Mouse (Mus musculus) limb, embryonic 15.5 days (tissue): ENCODE measurements at regions not wholly inside any gene's neighbourhood (a gene's known extent, or its start where the extent isn't known, plus 50 kb on each side); places are given as distances from the start of the nearest gene placed in this dataset.

ENCODE experiments used
- ATAC-seq: fragments of 200-750 bp; cut with Nextera tagmentation; 2 replicates; pipeline ENCODE4 v1.8.0; 2017; ENCODE audit warnings: low read depth, moderate TSS enrichment; ENCODE audit not compliant: insufficient number of reproducible peaks, low FRiP score, low TSS enrichment
- H3K27ac ChIP-seq: fragments of 300-500 bp; sonication (generic); 2 replicates; pipeline ENCODE4 v1.5.1; 2015; ENCODE audit warnings: moderate library complexity, mild to moderate bottlenecking, inconsistent platforms
- H3K27me3 ChIP-seq: fragments of 300-500 bp; sonication (generic); 2 replicates; pipeline ENCODE4 v1.6.1; 2015; ENCODE audit warnings: inconsistent platforms
- H3K36me3 ChIP-seq: fragments of 300-500 bp; sonication (generic); 2 replicates; pipeline ENCODE4 v1.6.1; 2015; ENCODE audit warnings: inconsistent platforms
- H3K4me1 ChIP-seq: fragments of 300-500 bp; sonication (generic); 2 replicates; pipeline ENCODE4 v1.6.1; 2015; ENCODE audit warnings: inconsistent platforms
- H3K4me2 ChIP-seq: fragments of 300-500 bp; sonication (generic); 2 replicates; pipeline ENCODE4 v1.6.1; 2015; ENCODE audit warnings: mild to moderate bottlenecking, inconsistent platforms
- H3K4me3 ChIP-seq: fragments of 300-500 bp; sonication (generic); 2 replicates; pipeline ENCODE4 v1.5.1; 2015; ENCODE audit warnings: mild to moderate bottlenecking, inconsistent platforms
- H3K9ac ChIP-seq: fragments of 300-500 bp; sonication (generic); 2 replicates; pipeline ENCODE4 v1.6.1; 2015; ENCODE audit warnings: inconsistent platforms
- H3K9me3 ChIP-seq: fragments of 300-500 bp; sonication (generic); 2 replicates; pipeline ENCODE4 v1.6.1; 2016; ENCODE audit warnings: inconsistent platforms
- WGBS: fragments of 180-500 bp; shearing (Covaris S2); methylation state at CpG from one replicate; pipeline ENCODE4 v1.1.7; 2015; 5-methylcytosine and 5-hydroxymethylcytosine counted together

DNA sequence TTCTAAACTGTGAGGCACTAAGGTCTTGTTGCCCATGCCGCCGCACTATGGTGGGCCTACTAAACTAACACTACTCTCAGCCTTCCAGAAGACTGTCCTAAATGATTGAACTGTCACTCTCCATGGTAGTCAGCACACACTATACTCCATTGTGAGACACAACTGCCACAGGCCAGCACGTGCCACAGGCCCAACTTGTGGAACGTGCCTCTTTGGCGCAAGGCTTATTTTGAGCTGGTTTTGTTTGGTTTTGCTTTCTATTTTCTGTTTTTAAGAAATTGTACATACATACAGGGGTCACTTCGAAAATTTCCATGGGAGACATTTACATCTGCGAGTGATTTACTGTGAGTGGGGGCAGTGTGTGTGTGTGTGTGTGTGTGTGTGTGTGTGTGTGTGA, 126.8 kb upstream of the 3110018I06Rik start:
- Histone ChIP-seq H3K36me3 (no peaks in the 10 kb centered on the region), H3K9ac (no peak overlapping the region), H3K9me3 (no peaks in the 10 kb centered on the region), H3K27me3 (no peaks in the 10 kb centered on the region), H3K4me3 (no peak overlapping the region), H3K27ac (no peak overlapping the region), H3K4me2 (no peak overlapping the region), H3K4me1 (no peaks in the 10 kb centered on the region)
- ATAC-seq, result no peak
- 93% methylated on average over 7 of the region's 7 CpGs for WGBS

DNA sequence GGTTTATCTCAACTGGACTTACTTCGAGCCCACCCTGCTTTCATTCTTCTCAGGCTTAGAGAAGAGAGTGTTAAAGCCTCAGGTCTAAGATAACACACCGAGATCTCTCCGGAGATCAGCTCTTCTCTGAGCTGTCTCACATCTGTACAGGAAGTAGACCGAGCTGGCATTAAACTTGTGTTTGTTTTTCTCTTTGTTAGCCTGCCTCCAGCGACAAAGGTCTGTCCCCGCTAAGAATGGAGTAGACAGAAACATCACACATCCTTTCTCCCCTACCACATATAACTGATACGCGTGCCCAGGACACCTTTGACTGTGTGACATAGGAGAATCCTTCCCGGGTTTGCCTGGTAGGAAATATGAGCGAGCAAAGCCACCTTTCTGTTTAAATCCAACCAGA, 126.3 kb upstream of the 3110018I06Rik start:
- Histone ChIP-seq H3K9me3 (no peaks in the 10 kb centered on the region), H3K4me3 (no peak overlapping the region), H3K27ac (no peak overlapping the region), H3K4me1 (no peaks in the 10 kb centered on the region), H3K36me3 (no peaks in the 10 kb centered on the region), H3K27me3 (no peaks in the 10 kb centered on the region), H3K9ac (no peak overlapping the region), H3K4me2 (no peak overlapping the region)
- WGBS, result 85% methylated on average over 10 of the region's 10 CpGs
- no peak for ATAC-seq

DNA sequence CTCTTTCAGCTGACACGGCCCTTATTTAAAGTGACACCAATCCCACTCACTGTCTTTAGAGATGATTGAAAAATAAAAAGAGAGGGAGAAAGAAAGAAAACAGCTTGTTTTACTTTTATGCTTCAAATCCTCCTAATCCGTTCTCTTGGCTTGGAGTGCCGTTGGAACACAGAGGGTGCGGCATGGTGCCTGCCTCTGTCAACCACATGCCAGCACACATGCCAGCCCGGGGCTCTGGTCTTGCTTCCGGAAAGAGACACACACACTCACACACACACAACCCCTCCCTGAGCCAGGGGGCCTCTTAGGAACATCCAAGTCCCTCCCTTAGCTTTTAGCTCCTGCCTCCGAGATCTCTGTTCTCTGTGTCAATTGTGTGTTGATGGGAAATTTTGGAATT, 116.2 kb upstream of the 3110018I06Rik start:
- ATAC-seq, result no peak
- WGBS, result 65% methylated on average over 7 of the region's 7 CpGs
- Histone ChIP-seq H3K4me2 (no peak overlapping the region), H3K36me3 (no peaks in the 10 kb centered on the region), H3K4me1 (no peaks in the 10 kb centered on the region), H3K9ac (no peak overlapping the region), H3K27me3 (no peaks in the 10 kb centered on the region), H3K27ac (no peak overlapping the region), H3K4me3 (no peak overlapping the region), H3K9me3 (no peaks in the 10 kb centered on the region)

DNA sequence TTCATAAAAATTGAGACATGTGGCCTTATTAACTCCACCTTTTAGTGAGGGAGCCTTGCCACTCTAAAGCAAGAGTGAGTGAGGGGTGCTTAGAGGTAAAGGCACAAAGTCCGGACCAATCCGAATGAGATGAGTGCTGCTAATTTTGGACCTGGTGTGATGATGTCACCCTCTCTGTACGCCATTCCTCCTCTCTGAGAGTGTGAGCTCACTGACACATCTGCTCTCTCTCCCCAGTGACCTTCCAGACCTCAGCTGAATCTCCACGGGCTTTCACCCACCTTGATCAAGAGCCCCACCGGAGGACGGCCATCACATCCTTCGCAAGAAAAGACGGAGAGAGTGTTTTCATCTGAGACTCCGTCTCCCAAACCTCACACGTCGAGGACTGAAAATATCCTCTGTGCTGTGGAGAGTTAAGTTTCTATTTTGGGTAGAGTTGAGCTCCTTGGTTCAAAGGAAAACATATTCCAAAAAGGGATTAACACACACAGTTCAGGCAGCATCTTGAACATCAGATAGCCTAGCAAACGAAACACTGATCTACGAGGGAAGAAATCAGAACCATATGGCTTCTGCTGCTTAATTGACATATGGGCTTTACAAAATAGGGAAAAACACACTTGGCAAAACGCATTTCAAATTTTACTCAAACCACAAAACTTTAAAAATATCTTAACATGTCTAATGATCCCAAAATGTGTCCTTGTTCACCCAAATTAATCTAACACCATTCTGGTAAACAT, 96.2 kb upstream of the 3110018I06Rik start:
- Histone ChIP-seq H3K27ac (peak overlapping the region; percentile 33; the same call in 1 of the 2 replicates), H3K9me3 (no peaks in the 10 kb centered on the region), H3K4me1 (0 out of 2 replicates have a peak, but pooled peaks cover 5% of the 10 kb centered on the region), H3K27me3 (no peaks in the 10 kb centered on the region), H3K4me2 (no peak overlapping the region), H3K9ac (no peak overlapping the region), H3K4me3 (no peak overlapping the region), H3K36me3 (no peaks in the 10 kb centered on the region)
- 39% methylated on average over 14 of the region's 14 CpGs for WGBS
- no peak for ATAC-seq

DNA sequence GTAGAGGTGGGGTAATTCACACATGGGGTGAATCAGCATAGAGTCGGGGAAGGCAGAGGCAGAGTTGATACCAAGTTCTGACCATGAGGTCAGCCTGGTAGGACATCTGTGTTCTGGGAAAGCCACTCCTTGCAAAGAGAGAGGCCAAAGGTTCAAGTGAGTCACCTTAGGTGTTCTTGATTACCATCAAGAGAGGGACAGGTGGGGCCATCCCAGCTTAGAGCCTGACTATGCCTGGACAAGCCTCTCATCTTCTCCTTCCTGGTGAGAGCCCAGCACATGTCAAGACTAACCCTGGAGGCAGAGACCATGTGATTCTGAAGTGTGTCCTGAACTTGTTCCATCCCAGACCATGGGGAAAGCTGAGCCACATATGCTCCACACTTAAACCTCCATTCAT, 94.0 kb upstream of the 3110018I06Rik start:
- ATAC-seq, result no peak
- Histone ChIP-seq H3K9ac (no peak overlapping the region), H3K9me3 (no peaks in the 10 kb centered on the region), H3K4me2 (no peak overlapping the region), H3K27ac (no peak overlapping the region), H3K36me3 (no peaks in the 10 kb centered on the region), H3K4me1 (0 out of 2 replicates have a peak, but pooled peaks cover 5% of the 10 kb centered on the region), H3K4me3 (no peak overlapping the region), H3K27me3 (no peaks in the 10 kb centered on the region)
- 50% methylated on average over 1 of the region's 1 CpGs for WGBS

DNA sequence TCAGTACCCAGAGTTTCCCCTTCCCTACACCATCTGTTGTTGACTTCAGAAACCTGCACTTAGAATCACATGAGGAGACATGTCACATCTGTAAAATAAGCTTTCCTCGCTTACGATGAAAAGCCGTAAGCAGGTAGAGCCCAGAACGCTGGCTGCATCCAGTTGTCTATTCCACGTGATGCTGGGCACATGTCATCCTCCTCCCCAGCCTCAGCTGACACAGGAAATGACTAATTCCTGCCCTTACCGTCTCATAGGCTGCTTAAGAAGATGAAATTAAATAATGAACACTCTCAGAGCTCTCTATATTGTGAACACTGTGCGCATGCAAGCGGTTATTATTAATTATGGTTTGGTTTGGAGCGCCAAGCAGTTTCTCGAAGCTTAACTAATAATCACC, 83.6 kb upstream of the 3110018I06Rik start:
- no peaks in the 10 kb centered on the region for H3K36me3 ChIP-seq
- ATAC-seq, result no peak
- no peaks in the 10 kb centered on the region for H3K9me3 ChIP-seq
- no peak overlapping the region for H3K4me2 ChIP-seq
- H3K9ac ChIP-seq, result no peak overlapping the region
- H3K27me3 ChIP-seq, result no peaks in the 10 kb centered on the region
- no peak overlapping the region for H3K27ac ChIP-seq
- no peak overlapping the region for H3K4me3 ChIP-seq
- 83% methylated on average over 10 of the region's 10 CpGs for WGBS
- H3K4me1 ChIP-seq, result peaks cover 2% of the 10 kb centered on the region; the same call in 1 of the 2 replicates

DNA sequence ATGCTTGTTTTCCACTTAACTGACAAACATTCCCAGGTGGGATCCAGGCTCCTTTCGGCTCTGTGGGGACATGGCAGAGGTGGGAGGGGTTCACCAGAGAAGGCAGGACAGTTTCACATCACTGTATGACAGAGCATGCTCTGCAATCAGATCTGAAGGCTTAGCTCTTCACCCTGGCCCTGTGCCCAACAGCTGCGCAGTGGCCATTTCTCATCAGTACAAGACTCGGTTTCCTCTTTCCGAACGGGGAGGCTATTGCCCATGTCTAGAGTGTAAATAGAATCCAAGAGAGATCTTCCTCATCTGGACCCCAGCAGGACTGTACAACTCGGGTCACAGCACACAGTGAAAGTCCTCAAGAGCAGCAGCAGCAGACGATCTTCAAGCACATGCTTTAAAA, 64.5 kb upstream of the 3110018I06Rik start:
- 75% methylated on average over 7 of the region's 7 CpGs for WGBS
- H3K27ac ChIP-seq, result no peak overlapping the region
- H3K27me3 ChIP-seq, result no peaks in the 10 kb centered on the region
- H3K4me3 ChIP-seq, result no peak overlapping the region
- no peaks in the 10 kb centered on the region for H3K36me3 ChIP-seq
- ATAC-seq, result no peak
- H3K4me2 ChIP-seq, result no peak overlapping the region
- H3K4me1 ChIP-seq, result no peaks in the 10 kb centered on the region
- no peaks in the 10 kb centered on the region for H3K9me3 ChIP-seq
- no peak overlapping the region for H3K9ac ChIP-seq

DNA sequence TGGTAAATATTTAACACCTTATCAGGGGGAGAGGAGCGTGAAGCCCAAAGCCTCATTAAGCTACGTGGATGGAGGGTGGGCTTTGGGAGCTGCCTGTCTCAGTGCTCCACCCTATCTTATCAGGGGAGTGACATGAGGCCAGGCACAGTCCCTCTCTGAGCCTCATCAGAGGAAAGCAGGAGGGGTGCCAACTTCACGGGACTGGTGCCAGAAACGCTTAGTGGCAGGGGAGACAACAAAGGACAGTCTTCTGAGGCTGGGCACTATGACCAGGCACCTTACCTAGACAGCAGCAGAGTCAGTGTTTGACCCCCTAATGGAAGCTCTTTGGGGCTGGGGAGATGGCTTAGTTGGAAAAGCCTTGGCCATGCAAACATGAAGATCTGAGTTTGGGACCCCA, 49.9 kb upstream of the 3110018I06Rik start:
- 58% methylated on average over 4 of the region's 4 CpGs for WGBS
- Histone ChIP-seq H3K27me3 (no peaks in the 10 kb centered on the region), H3K9me3 (no peaks in the 10 kb centered on the region), H3K27ac (no peak overlapping the region), H3K4me3 (no peak overlapping the region), H3K9ac (no peak overlapping the region), H3K36me3 (no peaks in the 10 kb centered on the region), H3K4me2 (no peak overlapping the region), H3K4me1 (no peaks in the 10 kb centered on the region)
- ATAC-seq, result no peak
